Mouse (Mus musculus): ENCODE data around the gene Topbp1. TPM values are rescaled to one million over a fixed set of nuclear protein-coding genes. Genes with fewer than 3 reads are reported as not detected.

Topbp1 gene
- polyA plus RNA-seq (2015; fragmentation: Nextera tagmentation; extraction: Ambion mirVana), result 59.9 and 66.3 TPM in 2 replicates

DNA sequence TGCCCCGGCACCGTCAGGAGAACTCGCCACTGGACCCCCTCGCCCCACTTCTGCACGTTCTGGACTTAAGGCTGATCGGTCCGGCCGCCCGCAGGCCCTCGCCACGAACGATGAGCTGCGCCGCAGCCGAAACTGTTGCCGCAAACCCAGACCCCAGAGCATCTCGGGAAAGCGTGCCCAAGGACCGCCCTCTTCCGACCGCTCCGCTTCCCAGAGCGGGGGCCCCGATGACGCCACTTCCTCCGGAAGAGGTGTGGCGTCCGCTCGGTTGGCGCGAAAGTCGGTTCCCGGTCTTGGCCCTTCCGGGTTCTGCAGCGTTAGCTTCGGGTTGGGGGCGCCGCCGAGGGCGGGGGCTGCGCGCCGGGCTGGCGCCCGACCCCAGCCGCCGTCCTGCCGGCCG is at the start of gene Topbp1, which contains the start of gene 1300017J02Rik:
Topbp1 (plus strand) TSS at position 289 of the 400 bp plus-strand sequence.
1300017J02Rik (minus strand) TSS at position 156 of the 400 bp plus-strand sequence.
- peaks cover 27% of the 10 kb centered on the region for H3K36me3 ChIP-seq (ENCODE audit: poor library complexity, severe bottlenecking)
- H3K4me2 ChIP-seq, result peak within 1 kb of the TSS; percentile 86
- peaks cover 23% of the 10 kb centered on the region for H3K4me1 ChIP-seq
- H3K9ac ChIP-seq, result peak within 1 kb of the TSS; percentile 88
- peak within 1 kb of the TSS; percentile 85 for H3K27ac ChIP-seq
- no peaks in the 10 kb centered on the region for H3K9me3 ChIP-seq (replicated peaks)
- peak; percentile 98 for ATAC-seq
- H3K4me3 ChIP-seq, result peak within 1 kb of the TSS; percentile 79
- no peaks in the 10 kb centered on the region for H3K27me3 ChIP-seq
- under 1% methylated on average over 44 of the region's 49 CpGs for WGBS

- Histone ChIP-seq H3K4me1 (no peaks in the 10 kb centered on the region), H3K9me3 (replicated peaks) (no peaks in the 10 kb centered on the region), H3K4me3 (no peak overlapping the region), H3K9ac (no peak overlapping the region), H3K36me3 (ENCODE audit: poor library complexity, severe bottlenecking) (no peaks in the 10 kb centered on the region), H3K27ac (no peak overlapping the region), H3K4me2 (no peak overlapping the region), H3K27me3 (no peaks in the 10 kb centered on the region)
- ATAC-seq, result no peak
- WGBS, result 88% methylated on average over 4 of the region's 4 CpGs
Observed at GRCm38 (mm10) chr9:103265778-103266177, 39.2 kb upstream of the Topbp1 start.

GRCm38 (mm10) chr9:103271104-103271503 is 33.9 kb upstream of the Topbp1 start:
- Histone ChIP-seq H3K4me3 (no peak overlapping the region), H3K4me2 (no peak overlapping the region), H3K4me1 (peaks cover 8% of the 10 kb centered on the region), H3K27me3 (no peaks in the 10 kb centered on the region), H3K9me3 (replicated peaks) (no peaks in the 10 kb centered on the region), H3K36me3 (ENCODE audit: poor library complexity, severe bottlenecking) (no peaks in the 10 kb centered on the region), H3K27ac (no peak overlapping the region), H3K9ac (no peak overlapping the region)
- 27% methylated on average over 4 of the region's 4 CpGs for WGBS
- ATAC-seq, result no peak

DNA sequence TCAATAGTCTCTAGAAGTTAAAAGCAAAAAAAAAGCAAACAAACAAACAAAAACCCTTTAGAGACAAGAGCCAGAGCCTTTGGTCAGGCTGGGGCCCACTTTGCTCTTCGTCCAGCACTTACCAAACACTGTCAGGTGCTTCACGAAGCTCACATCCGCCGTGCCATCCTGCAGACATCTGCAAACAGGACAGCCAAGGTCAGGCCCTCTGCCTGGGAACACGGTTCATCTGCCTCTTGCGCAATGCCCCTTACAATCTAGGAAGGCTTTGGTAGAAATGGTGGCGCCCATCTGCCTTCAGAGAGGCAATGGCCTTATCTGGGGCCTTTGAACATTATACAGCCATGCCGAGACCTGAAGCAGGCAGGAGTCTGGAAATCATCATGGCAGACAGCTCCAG is 30.2 kb upstream of the Topbp1 start:
- no peak overlapping the region for H3K9ac ChIP-seq
- H3K4me2 ChIP-seq, result no peak overlapping the region
- WGBS, result 88% methylated on average over 8 of the region's 8 CpGs
- H3K9me3 ChIP-seq (replicated peaks), result no peaks in the 10 kb centered on the region
- no peaks in the 10 kb centered on the region for H3K36me3 ChIP-seq (ENCODE audit: poor library complexity, severe bottlenecking)
- H3K27ac ChIP-seq, result no peak overlapping the region
- peaks cover 8% of the 10 kb centered on the region for H3K4me1 ChIP-seq
- ATAC-seq, result no peak
- no peaks in the 10 kb centered on the region for H3K27me3 ChIP-seq
- H3K4me3 ChIP-seq, result no peak overlapping the region

- Histone ChIP-seq H3K36me3 (ENCODE audit: poor library complexity, severe bottlenecking) (no peaks in the 10 kb centered on the region), H3K4me1 (peaks cover 8% of the 10 kb centered on the region), H3K4me2 (no peak overlapping the region), H3K9me3 (replicated peaks) (no peaks in the 10 kb centered on the region), H3K27me3 (no peaks in the 10 kb centered on the region), H3K27ac (no peak overlapping the region), H3K9ac (no peak overlapping the region), H3K4me3 (no peak overlapping the region)
- 76% methylated on average over 1 of the region's 1 CpGs for WGBS
- ATAC-seq, result no peak
Observed at GRCm38 (mm10) chr9:103275676-103276075, 29.3 kb upstream of the Topbp1 start.

DNA sequence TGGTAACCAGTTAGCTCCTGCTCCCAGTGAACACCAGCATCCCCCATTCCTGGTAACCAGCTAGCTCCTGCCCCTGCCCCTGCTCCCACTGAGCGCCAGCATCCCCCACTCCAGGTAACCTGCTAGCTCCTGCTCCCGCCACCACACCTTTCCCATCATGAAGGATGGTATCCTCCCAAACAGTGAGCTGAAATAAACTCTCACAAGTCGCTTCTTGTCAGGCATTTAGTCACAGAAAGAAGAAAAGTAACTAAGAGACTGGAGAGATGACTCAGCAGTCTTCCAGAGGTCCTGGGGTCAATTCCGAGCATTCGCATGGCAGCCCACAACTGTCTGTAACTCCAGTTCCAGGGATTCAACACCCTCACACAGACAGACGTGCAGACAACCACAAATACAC is 28.1 kb upstream of the Topbp1 start:
- no peaks in the 10 kb centered on the region for H3K9me3 ChIP-seq (replicated peaks)
- 86% methylated on average over 6 of the region's 6 CpGs for WGBS
- H3K4me3 ChIP-seq, result no peak overlapping the region
- H3K36me3 ChIP-seq (ENCODE audit: poor library complexity, severe bottlenecking), result no peaks in the 10 kb centered on the region
- no peak overlapping the region for H3K9ac ChIP-seq
- H3K27me3 ChIP-seq, result no peaks in the 10 kb centered on the region
- no peak overlapping the region for H3K4me2 ChIP-seq
- H3K4me1 ChIP-seq, result no peaks in the 10 kb centered on the region
- ATAC-seq, result no peak
- H3K27ac ChIP-seq, result no peak overlapping the region

DNA sequence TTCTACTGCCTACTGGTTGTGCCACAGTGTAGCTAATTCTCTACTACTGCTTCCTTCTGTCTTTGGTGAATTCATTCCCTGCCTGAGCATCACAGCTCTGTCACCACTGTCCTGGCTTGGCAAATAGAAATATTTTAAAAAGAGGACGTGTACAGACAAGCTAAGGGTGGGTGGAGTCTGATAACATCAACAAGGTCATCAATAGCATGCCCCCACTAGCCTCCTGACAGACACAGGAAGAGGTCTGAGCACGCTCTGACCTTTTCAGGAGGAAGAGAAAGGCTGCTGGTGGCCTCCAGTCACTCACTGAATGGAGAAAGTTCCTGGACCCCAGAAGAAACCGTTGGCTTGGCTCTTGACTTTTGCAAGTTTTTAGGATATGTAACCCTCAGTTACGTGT is 18.6 kb upstream of the Topbp1 start:
- no peaks in the 10 kb centered on the region for H3K4me1 ChIP-seq
- H3K4me3 ChIP-seq, result no peak overlapping the region
- no peak overlapping the region for H3K4me2 ChIP-seq
- ATAC-seq, result no peak
- no peaks in the 10 kb centered on the region for H3K9me3 ChIP-seq (replicated peaks)
- no peak overlapping the region for H3K27ac ChIP-seq
- H3K36me3 ChIP-seq (ENCODE audit: poor library complexity, severe bottlenecking), result no peaks in the 10 kb centered on the region
- H3K27me3 ChIP-seq, result no peaks in the 10 kb centered on the region
- 63% methylated on average over 4 of the region's 4 CpGs for WGBS
- H3K9ac ChIP-seq, result no peak overlapping the region

GRCm38 (mm10) chr9:103286901-103287422 is 18.1 kb upstream of the Topbp1 start:
- WGBS, result 86% methylated on average over 13 of the region's 13 CpGs
- Histone ChIP-seq H3K36me3 (ENCODE audit: poor library complexity, severe bottlenecking) (no peaks in the 10 kb centered on the region), H3K4me3 (no peak overlapping the region), H3K27me3 (no peaks in the 10 kb centered on the region), H3K9ac (no peak overlapping the region), H3K27ac (no peak overlapping the region), H3K4me2 (no peak overlapping the region), H3K4me1 (no peaks in the 10 kb centered on the region), H3K9me3 (replicated peaks) (no peaks in the 10 kb centered on the region)
- ATAC-seq, result no peak

DNA sequence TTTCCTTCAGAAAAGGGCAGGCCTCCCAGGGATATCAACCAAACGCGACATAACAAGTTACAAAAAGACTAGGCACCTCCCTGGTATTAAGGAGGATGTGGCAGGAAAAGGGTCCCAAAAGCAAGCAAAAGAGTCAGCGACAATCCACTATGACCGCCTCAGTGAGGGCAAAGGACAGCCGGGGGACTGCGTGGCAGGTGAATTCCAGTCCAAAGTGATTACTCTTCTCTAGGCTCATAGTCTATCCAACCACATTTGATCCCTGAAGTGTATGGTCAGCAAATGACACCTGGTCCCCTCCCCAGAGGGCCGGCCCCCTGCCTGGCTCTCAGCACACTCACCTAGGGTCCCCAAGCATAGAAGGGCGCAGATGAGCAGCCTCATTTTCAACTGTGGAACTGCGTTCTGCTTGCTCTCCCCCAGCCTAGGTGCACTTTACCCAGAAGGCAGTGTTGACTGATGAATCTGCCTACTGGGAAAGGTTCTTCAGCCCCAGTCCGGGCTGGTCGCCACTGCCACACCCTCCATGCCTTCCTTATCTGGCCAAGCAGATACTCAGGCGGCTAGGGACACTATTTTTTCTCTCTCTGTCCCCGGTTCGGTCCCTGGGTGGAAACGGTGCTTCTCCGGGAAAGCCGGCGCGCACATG is 17.1 kb upstream of the Topbp1 start:
- WGBS, result 91% methylated on average over 19 of the region's 19 CpGs
- no peak overlapping the region for H3K27ac ChIP-seq
- H3K36me3 ChIP-seq (ENCODE audit: poor library complexity, severe bottlenecking), result no peaks in the 10 kb centered on the region
- H3K9ac ChIP-seq, result no peak overlapping the region
- H3K9me3 ChIP-seq (replicated peaks), result no peaks in the 10 kb centered on the region
- ATAC-seq, result no peak
- no peak overlapping the region for H3K4me3 ChIP-seq
- no peak overlapping the region for H3K4me2 ChIP-seq
- H3K4me1 ChIP-seq, result no peaks in the 10 kb centered on the region
- no peaks in the 10 kb centered on the region for H3K27me3 ChIP-seq

- H3K4me1 ChIP-seq, result no peaks in the 10 kb centered on the region
- H3K27ac ChIP-seq, result no peak overlapping the region
- H3K4me2 ChIP-seq, result no peak overlapping the region
- H3K36me3 ChIP-seq (ENCODE audit: poor library complexity, severe bottlenecking), result no peaks in the 10 kb centered on the region
- no peaks in the 10 kb centered on the region for H3K27me3 ChIP-seq
- WGBS, result 91% methylated on average over 13 of the region's 13 CpGs
- no peak overlapping the region for H3K9ac ChIP-seq
- H3K9me3 ChIP-seq (replicated peaks), result no peaks in the 10 kb centered on the region
- no peak for ATAC-seq
- no peak overlapping the region for H3K4me3 ChIP-seq
Observed at GRCm38 (mm10) chr9:103288489-103289180, 16.4 kb upstream of the Topbp1 start.

DNA sequence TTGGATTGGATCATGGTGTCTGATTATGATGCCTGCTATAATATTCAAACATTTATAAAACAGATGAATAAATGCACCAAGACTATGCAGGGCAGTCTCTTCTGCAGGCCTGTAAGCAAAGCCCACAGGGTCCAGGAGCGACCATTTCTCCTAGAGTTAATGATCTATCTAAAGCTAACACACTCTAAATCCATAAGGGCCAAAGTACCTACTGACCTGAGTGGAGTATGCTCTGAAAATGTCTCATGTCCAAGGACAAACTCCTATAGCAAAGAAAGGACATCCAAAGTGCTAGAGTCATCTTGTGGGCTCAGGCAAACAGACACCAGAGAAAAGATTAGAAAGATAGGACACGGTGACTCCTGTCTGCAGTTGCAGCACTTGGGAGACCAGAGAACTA is 10.5 kb upstream of the Topbp1 start:
- Histone ChIP-seq H3K4me2 (no peak overlapping the region), H3K9me3 (replicated peaks) (no peaks in the 10 kb centered on the region), H3K27me3 (no peaks in the 10 kb centered on the region), H3K36me3 (ENCODE audit: poor library complexity, severe bottlenecking) (no peaks in the 10 kb centered on the region), H3K4me3 (no peak overlapping the region), H3K4me1 (no peaks in the 10 kb centered on the region), H3K9ac (no peak overlapping the region), H3K27ac (no peak overlapping the region)
- 90% methylated on average over 2 of the region's 2 CpGs for WGBS
- no peak for ATAC-seq

- ATAC-seq, result no peak
- H3K9ac ChIP-seq, result no peak overlapping the region
- H3K4me1 ChIP-seq, result peaks cover 7% of the 10 kb centered on the region
- no peaks in the 10 kb centered on the region for H3K27me3 ChIP-seq
- no peak overlapping the region for H3K27ac ChIP-seq
- no peak overlapping the region for H3K4me2 ChIP-seq
- 92% methylated on average over 8 of the region's 8 CpGs for WGBS
- no peak overlapping the region for H3K4me3 ChIP-seq
- H3K9me3 ChIP-seq (replicated peaks), result no peaks in the 10 kb centered on the region
- no peaks in the 10 kb centered on the region for H3K36me3 ChIP-seq (ENCODE audit: poor library complexity, severe bottlenecking)
Observed at GRCm38 (mm10) chr9:103301086-103301485, 3.9 kb upstream of the Topbp1 start.
